Mouse (Mus musculus) heart, embryonic 14.5 days (tissue): ENCODE measurements at regions not wholly inside any gene's neighbourhood (a gene's known extent, or its start where the extent isn't known, plus 50 kb on each side); places are given as distances from the start of the nearest gene placed in this dataset.
"Not testable (repeated sequence)": the region's sequence is repeated elsewhere in the genome, so short reads cannot be mapped to it uniquely, and the experiment has no call there.

Source experiments
- ATAC-seq: fragments of 200-750 bp; cut with Nextera tagmentation; 2 replicates; pipeline ENCODE4 v1.8.0; 2017; ENCODE audit warnings: low read depth, moderate TSS enrichment; ENCODE audit not compliant: insufficient number of reproducible peaks, insufficient read depth, low FRiP score
- H3K27ac ChIP-seq, 2 experiments: fragments of 200-500 bp in 1 of 2; fragments of 300-500 bp in 1 of 2; sonication (generic) in 1 of 2; replicated peaks in 1 of 2; 2 replicates each; pipeline ENCODE4 v1.5.1; 2012 to 2014; ENCODE audit warnings: low read depth in 2 of 2, low read length in 2 of 2, control low read depth in 1 of 2, mild to moderate bottlenecking in 1 of 2, mixed read lengths in 1 of 2; ENCODE audit not compliant: control insufficient read depth in 1 of 2, insufficient read depth in 1 of 2
- H3K27me3 ChIP-seq: fragments of 300-500 bp; sonication (generic); 2 replicates; pipeline ENCODE4 v1.6.1; 2014; ENCODE audit warnings: mild to moderate bottlenecking, low read length, control low read depth; ENCODE audit not compliant: control insufficient read depth, insufficient read depth
- H3K36me3 ChIP-seq: fragments of 300-500 bp; sonication (generic); 2 replicates; pipeline ENCODE4 v1.6.1; 2014; ENCODE audit warnings: mild to moderate bottlenecking, control low read depth, low read length, mixed read lengths; ENCODE audit not compliant: control insufficient read depth, insufficient read depth
- H3K4me1 ChIP-seq, 2 experiments: fragments of 200-500 bp in 1 of 2; fragments of 300-500 bp in 1 of 2; sonication (generic) in 1 of 2; 2 replicates each; pipeline ENCODE4 v1.6.1; 2012 to 2014; ENCODE audit warnings: low read length in 2 of 2, control low read depth in 1 of 2, mixed read lengths in 1 of 2; ENCODE audit not compliant: control insufficient read depth in 2 of 2, insufficient read depth in 2 of 2
- H3K4me2 ChIP-seq: fragments of 300-500 bp; sonication (generic); 2 replicates; pipeline ENCODE4 v1.6.1; 2014; ENCODE audit warnings: mild to moderate bottlenecking, low read length
- H3K4me3 ChIP-seq, 2 experiments: fragments of 200-500 bp in 1 of 2; fragments of 300-500 bp in 1 of 2; sonication (generic) in 1 of 2; 2 replicates each; pipeline ENCODE4 v1.5.1; 2012 to 2014; ENCODE audit warnings: low read length in 2 of 2, mild to moderate bottlenecking in 2 of 2, control low read depth in 1 of 2, low read depth in 1 of 2, moderate library complexity in 1 of 2; ENCODE audit not compliant: control insufficient read depth in 1 of 2, insufficient read depth in 1 of 2
- H3K9ac ChIP-seq: fragments of 300-500 bp; sonication (generic); 2 replicates; pipeline ENCODE4 v1.6.1; 2014; ENCODE audit warnings: mild to moderate bottlenecking, low read length
- H3K9me3 ChIP-seq: fragments of 300-500 bp; sonication (generic); 2 replicates; pipeline ENCODE4 v1.6.1; 2016; ENCODE audit warnings: low read length, control low read depth; ENCODE audit not compliant: control insufficient read depth
- WGBS: fragments of 180-500 bp; shearing (Covaris S2); extraction: QIAGEN DNeasy Blood & Tissue Kit; methylation state at CpG from one replicate; pipeline ENCODE4 v1.1.7; 2014; 5-methylcytosine and 5-hydroxymethylcytosine counted together

DNA sequence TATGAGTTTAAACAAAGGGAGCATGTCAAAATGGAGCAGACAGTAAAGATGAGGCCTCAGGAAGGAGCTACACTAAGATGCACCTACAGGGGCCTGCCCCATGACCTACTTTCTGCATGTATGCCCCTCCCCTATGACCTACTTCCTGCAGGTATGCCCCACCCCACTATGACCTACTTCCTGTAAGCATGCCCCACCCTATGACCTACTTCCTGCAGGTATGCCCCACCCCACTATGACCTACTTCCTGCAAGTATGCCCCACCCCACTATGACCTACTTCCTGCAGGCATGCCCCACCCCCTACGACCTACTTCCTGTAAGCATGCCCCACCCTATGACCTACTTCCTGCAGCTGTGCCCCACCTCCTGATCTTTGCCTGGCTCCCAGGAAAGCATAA lies 125.3 kb upstream of the Supt20 start:
- Histone ChIP-seq H3K9me3 (peaks cover 12% of the 10 kb centered on the region; the same call in 1 of the 2 replicates), H3K27me3 (no peaks in the 10 kb centered on the region), H3K27ac (peak overlapping the region; percentile 60 to 70), H3K4me3 (no peak overlapping the region), H3K4me2 (no peak overlapping the region), H3K9ac (no peak overlapping the region), H3K36me3 (no peaks in the 10 kb centered on the region), H3K4me1 (no peaks in the 10 kb centered on the region)
- no peak for ATAC-seq
- 77% methylated on average over 1 of the region's 1 CpGs for WGBS

DNA sequence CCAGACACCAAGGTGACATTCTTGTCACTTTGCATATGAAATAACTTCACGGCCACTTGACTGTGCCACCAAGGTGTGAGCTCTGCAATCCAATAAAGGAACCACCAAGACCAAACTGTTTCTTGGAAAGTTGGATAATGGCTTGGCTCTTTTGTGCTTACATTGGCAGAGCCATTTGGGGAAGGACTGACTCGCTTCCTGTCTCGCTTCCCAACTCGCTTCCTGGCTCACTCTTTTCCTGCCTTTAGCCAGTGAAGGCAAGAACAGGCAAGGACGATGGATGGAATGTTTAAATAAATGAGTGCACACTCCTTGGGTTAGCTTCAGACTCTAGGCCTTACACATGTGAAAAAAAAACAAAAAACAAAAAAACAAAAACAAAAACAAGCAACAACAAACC lies 124.5 kb upstream of the Supt20 start:
- no peak for ATAC-seq
- WGBS, result 65% methylated on average over 5 of the region's 5 CpGs
- H3K36me3 ChIP-seq, result no peaks in the 10 kb centered on the region
- no peak overlapping the region for H3K9ac ChIP-seq
- H3K9me3 ChIP-seq, result peaks cover 11% of the 10 kb centered on the region; the same call in 1 of the 2 replicates
- no peak overlapping the region for H3K4me3 ChIP-seq
- peak overlapping the region; percentile 19 to 70; a peak in 2 of 4 replicates for H3K27ac ChIP-seq
- no peak overlapping the region for H3K4me2 ChIP-seq
- no peaks in the 10 kb centered on the region for H3K27me3 ChIP-seq
- no peaks in the 10 kb centered on the region for H3K4me1 ChIP-seq

DNA sequence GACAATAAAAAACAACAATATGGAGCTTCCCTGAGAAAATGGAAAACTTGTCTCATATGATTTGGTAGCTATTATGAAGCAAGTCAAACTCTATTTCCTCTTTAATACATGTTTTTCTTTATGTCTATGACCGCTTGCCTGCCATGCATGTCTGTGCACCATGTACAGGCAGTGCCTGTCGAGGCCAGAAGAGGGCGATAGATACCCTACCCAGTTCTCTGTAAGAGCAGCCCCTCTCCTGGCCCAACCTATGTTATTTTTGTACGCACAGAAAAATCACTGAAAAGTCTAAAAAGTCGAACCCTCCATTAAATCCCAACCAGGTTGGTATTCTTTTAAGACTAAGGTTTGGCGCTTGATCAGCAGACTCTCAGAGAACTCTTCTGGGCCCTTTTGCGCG lies 122.1 kb upstream of the Supt20 start:
- Histone ChIP-seq H3K4me3 (no peak overlapping the region), H3K36me3 (no peaks in the 10 kb centered on the region)
- ATAC-seq, result no peak

DNA sequence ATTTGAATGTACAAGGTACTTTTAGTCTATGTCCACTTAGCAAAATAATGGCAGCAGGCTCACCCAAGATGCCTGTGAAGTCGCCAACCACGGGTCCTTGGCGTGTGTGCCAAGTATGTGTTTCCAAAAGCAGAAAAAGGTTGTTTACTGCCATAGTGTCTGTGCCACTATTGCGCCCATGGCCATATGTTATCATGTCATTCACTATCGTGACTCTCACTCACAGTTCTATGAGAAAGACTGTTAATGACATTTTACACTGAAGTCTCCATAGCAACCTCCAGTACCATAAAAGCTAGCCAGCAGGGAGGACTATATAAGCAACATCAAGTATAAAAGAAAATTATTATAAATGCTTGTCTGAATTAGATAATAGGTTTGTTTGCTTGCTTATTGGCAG lies 114.8 kb upstream of the Supt20 start:
- Histone ChIP-seq H3K9ac (no peak overlapping the region), H3K4me1 (no peaks in the 10 kb centered on the region), H3K4me3 (no peak overlapping the region), H3K4me2 (no peak overlapping the region), H3K36me3 (no peaks in the 10 kb centered on the region), H3K27ac (no peak overlapping the region), H3K9me3 (peaks cover 6% of the 10 kb centered on the region; the same call in 1 of the 2 replicates), H3K27me3 (no peaks in the 10 kb centered on the region)
- ATAC-seq, result no peak
- 88% methylated on average over 5 of the region's 5 CpGs for WGBS

More for the DNA sequence above, 122.1 kb upstream of the Supt20 start:
- no peak overlapping the region for H3K4me2 ChIP-seq
- no peak overlapping the region for H3K9ac ChIP-seq
- no peaks in the 10 kb centered on the region for H3K4me1 ChIP-seq
- H3K27me3 ChIP-seq, result no peaks in the 10 kb centered on the region
- H3K27ac ChIP-seq, result no peak overlapping the region
- H3K9me3 ChIP-seq, result peaks cover 11% of the 10 kb centered on the region; the same call in 1 of the 2 replicates
- WGBS, result 74% methylated on average over 8 of the region's 8 CpGs

DNA sequence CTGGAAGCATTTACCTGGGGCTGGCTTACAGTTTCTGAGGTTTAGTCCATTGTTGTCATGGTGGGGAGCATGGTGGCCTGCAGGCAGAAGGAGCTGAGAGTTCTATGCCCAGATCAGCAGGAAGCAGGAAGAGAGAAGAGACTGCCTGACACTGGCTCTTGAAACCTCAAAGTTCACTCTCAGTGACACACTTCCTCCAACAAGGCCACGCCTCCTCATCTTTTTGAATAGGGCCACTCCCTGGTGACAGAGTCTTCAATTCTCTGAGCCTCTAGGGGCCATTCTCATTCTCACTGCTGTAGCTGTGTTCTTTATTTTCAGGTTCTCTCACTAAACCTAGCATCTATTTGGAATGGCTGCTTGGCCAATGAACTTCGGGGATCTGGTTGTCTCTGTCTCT lies 113.2 kb upstream of the Supt20 start:
- no peaks in the 10 kb centered on the region for H3K36me3 ChIP-seq
- no peak overlapping the region for H3K9ac ChIP-seq
- 89% methylated on average over 2 of the region's 2 CpGs for WGBS
- no peak overlapping the region for H3K4me3 ChIP-seq
- no peak overlapping the region for H3K27ac ChIP-seq
- ATAC-seq, result no peak
- no peaks in the 10 kb centered on the region for H3K27me3 ChIP-seq
- peaks cover 6% of the 10 kb centered on the region; the same call in 1 of the 2 replicates for H3K9me3 ChIP-seq
- H3K4me2 ChIP-seq, result no peak overlapping the region
- H3K4me1 ChIP-seq, result no peaks in the 10 kb centered on the region

DNA sequence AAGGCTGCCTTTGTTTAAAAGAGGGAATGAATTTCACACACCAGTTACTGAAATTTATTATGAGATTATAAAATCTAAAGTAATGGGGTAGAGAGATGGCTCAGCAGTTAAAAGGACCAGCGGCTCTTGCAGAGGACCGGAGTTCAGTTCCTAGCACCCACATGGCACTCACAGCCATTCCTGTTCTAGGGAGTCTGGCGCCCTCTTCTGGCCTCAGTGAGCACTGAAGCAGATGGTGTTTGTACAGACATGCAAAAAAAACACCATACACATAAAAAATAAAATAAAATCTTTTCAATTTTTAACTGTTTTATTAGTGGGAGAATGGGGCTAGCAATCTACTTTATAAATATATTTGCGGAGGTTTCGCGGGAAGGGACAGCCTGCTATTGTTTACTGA lies 112.3 kb upstream of the Supt20 start:
- no peaks in the 10 kb centered on the region for H3K27me3 ChIP-seq
- H3K9me3 ChIP-seq, result peaks cover 6% of the 10 kb centered on the region; the same call in 1 of the 2 replicates
- H3K27ac ChIP-seq, result no peak overlapping the region
- 91% methylated on average over 6 of the region's 6 CpGs for WGBS
- no peaks in the 10 kb centered on the region for H3K4me1 ChIP-seq
- no peak overlapping the region for H3K4me3 ChIP-seq
- H3K4me2 ChIP-seq, result no peak overlapping the region
- H3K9ac ChIP-seq, result no peak overlapping the region
- ATAC-seq, result no peak
- H3K36me3 ChIP-seq, result no peaks in the 10 kb centered on the region

DNA sequence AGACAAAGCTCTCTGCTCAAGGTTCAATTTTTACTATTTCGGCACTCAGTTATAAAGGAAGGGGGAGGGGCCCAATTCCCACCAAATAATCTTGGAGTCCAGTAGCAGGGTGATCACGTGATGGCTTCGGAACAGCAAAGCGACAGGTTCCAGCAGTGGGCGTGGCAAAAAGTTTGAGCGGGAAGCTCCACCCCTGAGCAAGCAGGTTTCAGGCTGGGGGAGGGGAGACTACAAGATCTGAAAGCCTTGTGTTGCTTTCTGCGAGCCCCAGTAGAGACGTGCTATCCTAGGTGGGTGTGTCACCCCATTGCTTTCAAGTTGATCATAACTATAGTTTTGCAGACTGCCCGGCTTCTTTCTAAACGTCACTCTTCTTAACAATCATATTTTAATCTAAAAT lies 106.8 kb upstream of the Supt20 start:
- H3K36me3 ChIP-seq, H3K4me2 ChIP-seq, ATAC-seq, H3K4me3 ChIP-seq, H3K27me3 ChIP-seq, H3K9me3 ChIP-seq, H3K9ac ChIP-seq, H3K27ac ChIP-seq, H3K4me1 ChIP-seq: not testable (repeated sequence)
- WGBS, result 77% methylated on average over 9 of the region's 10 CpGs
